Mouse (Mus musculus): Measurements from ENCODE around the gene Zfp385a. TPM values are rescaled to one million over a fixed set of nuclear protein-coding genes. Genes with fewer than 3 reads are reported as not detected.

Gene Zfp385a
- polyA plus RNA-seq, 1 experiment from 2014 or later: 27.5 TPM

GRCm38 (mm10) chr15:103322396-103322795 is 17.5 kb downstream of the Zfp385a start:
- Histone ChIP-seq H3K4me1 (ENCODE audit: control insufficient read depth, insufficient read depth, low read length) (peaks cover 14% of the 10 kb centered on the region), H3K4me2 (ENCODE audit: low read depth) (peak overlapping the region; percentile 65), H3K9ac (ENCODE audit: low read length) (peak overlapping the region; percentile 72), H3K9me3 (ENCODE audit: control insufficient read depth, low read length) (no peaks in the 10 kb centered on the region), H3K36me3 (ENCODE audit: control insufficient read depth, insufficient read depth, low read length) (peaks cover 3% of the 10 kb centered on the region), H3K27me3 (ENCODE audit: control insufficient read depth, insufficient read depth, low read length) (no peaks in the 10 kb centered on the region), H3K4me3 (ENCODE audit: low read depth, low read length) (peak overlapping the region; percentile 68), H3K27ac (ENCODE audit: low read depth, low read length) (no peak overlapping the region)
- 53% methylated on average over 4 of the region's 4 CpGs for WGBS
- DNase-seq (ENCODE audit: low spot score) (no peak), ATAC-seq (ENCODE audit: insufficient read depth, low FRiP score, low TSS enrichment) (no peak)

GRCm38 (mm10) chr15:103321076-103321475 is 18.8 kb downstream of the Zfp385a start:
- no peak overlapping the region for H3K9ac ChIP-seq (ENCODE audit: low read length)
- H3K4me2 ChIP-seq (ENCODE audit: low read depth): no peak overlapping the region
- no peak for ATAC-seq (ENCODE audit: insufficient read depth, low FRiP score, low TSS enrichment)
- no peak overlapping the region for H3K4me3 ChIP-seq (ENCODE audit: low read depth, low read length)
- H3K4me1 ChIP-seq (ENCODE audit: control insufficient read depth, insufficient read depth, low read length): peaks cover 14% of the 10 kb centered on the region
- 50% methylated on average over 1 of the region's 1 CpGs for WGBS
- no peaks in the 10 kb centered on the region for H3K27me3 ChIP-seq (ENCODE audit: control insufficient read depth, insufficient read depth, low read length)
- H3K36me3 ChIP-seq (ENCODE audit: control insufficient read depth, insufficient read depth, low read length): peaks cover 3% of the 10 kb centered on the region
- H3K27ac ChIP-seq (ENCODE audit: low read depth, low read length): no peak overlapping the region
- peak; percentile 31 for DNase-seq (ENCODE audit: low spot score)
- no peaks in the 10 kb centered on the region for H3K9me3 ChIP-seq (ENCODE audit: control insufficient read depth, low read length)

GRCm38 (mm10) chr15:103318201-103318816 is 21.6 kb downstream of the Zfp385a start:
- no peak overlapping the region for H3K9ac ChIP-seq (ENCODE audit: low read length)
- no peak overlapping the region for H3K4me3 ChIP-seq (ENCODE audit: low read depth, low read length)
- no peaks in the 10 kb centered on the region for H3K9me3 ChIP-seq (ENCODE audit: control insufficient read depth, low read length)
- ATAC-seq (ENCODE audit: insufficient read depth, low FRiP score, low TSS enrichment) (no peak), DNase-seq (ENCODE audit: low spot score) (no peak)
- H3K4me1 ChIP-seq (ENCODE audit: control insufficient read depth, insufficient read depth, low read length): peaks cover 22% of the 10 kb centered on the region
- H3K4me2 ChIP-seq (ENCODE audit: low read depth): no peak overlapping the region
- H3K36me3 ChIP-seq (ENCODE audit: control insufficient read depth, insufficient read depth, low read length): peaks cover 3% of the 10 kb centered on the region
- H3K27ac ChIP-seq (ENCODE audit: low read depth, low read length): no peak overlapping the region
- WGBS: 75% methylated on average over 3 of the region's 3 CpGs
- no peaks in the 10 kb centered on the region for H3K27me3 ChIP-seq (ENCODE audit: control insufficient read depth, insufficient read depth, low read length)

DNA sequence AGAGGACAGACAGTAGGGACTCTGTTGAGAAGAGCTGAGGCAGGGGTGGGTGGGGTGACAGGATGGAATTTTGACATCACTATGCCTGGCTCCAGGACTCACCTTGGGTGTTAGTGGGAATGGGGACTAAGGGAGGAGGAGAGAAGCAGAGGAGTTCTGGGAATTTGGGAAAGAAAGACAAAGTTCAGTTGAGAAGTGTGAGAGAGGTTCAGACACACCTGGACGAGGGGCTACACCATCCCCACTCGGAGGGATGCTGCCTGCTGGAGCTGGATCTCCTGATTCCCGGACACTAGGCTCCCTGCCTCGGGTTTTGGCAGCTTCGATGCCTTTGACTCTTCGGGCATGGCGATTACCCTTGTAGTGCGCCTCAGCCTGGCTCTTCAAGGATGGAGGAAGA is 22.2 kb downstream of the Zfp385a start:
- no peaks in the 10 kb centered on the region for H3K9me3 ChIP-seq (ENCODE audit: control insufficient read depth, low read length)
- no peak overlapping the region for H3K27ac ChIP-seq (ENCODE audit: low read depth, low read length)
- H3K36me3 ChIP-seq (ENCODE audit: control insufficient read depth, insufficient read depth, low read length): peaks cover 3% of the 10 kb centered on the region
- H3K9ac ChIP-seq (ENCODE audit: low read length): no peak overlapping the region
- H3K4me1 ChIP-seq (ENCODE audit: control insufficient read depth, insufficient read depth, low read length): peaks cover 22% of the 10 kb centered on the region
- no peak overlapping the region for H3K4me2 ChIP-seq (ENCODE audit: low read depth)
- no peaks in the 10 kb centered on the region for H3K27me3 ChIP-seq (ENCODE audit: control insufficient read depth, insufficient read depth, low read length)
- ATAC-seq (ENCODE audit: insufficient read depth, low FRiP score, low TSS enrichment): no peak
- DNase-seq (ENCODE audit: low spot score): no peak
- no peak overlapping the region for H3K4me3 ChIP-seq (ENCODE audit: low read depth, low read length)
- WGBS: 91% methylated on average over 8 of the region's 8 CpGs

DNA sequence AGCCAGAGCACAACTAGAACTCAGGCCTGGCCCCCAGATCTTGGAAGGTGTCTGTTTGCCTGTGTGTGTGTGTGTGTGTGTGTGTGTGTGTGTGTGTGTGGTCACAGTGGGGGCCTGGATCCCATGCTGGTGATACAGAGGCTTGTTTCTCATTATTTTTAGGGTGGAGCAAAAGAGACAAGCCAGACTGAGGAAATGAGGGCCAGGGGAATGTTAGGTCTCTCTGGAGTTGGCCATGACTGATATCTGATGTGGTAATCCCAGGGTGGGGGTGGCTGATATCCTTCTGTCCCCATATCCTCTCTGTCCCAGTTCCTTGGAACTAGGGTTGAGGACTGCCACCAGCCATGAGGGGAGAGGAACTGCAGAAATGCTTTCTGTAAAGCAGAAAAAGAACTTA is 22.8 kb downstream of the Zfp385a start:
- no peak overlapping the region for H3K27ac ChIP-seq (ENCODE audit: low read depth, low read length)
- no peak overlapping the region for H3K9ac ChIP-seq (ENCODE audit: low read length)
- no peak overlapping the region for H3K4me2 ChIP-seq (ENCODE audit: low read depth)
- DNase-seq (ENCODE audit: low spot score): no peak
- no peaks in the 10 kb centered on the region for H3K9me3 ChIP-seq (ENCODE audit: control insufficient read depth, low read length)
- H3K36me3 ChIP-seq (ENCODE audit: control insufficient read depth, insufficient read depth, low read length): peaks cover 3% of the 10 kb centered on the region
- peaks cover 16% of the 10 kb centered on the region for H3K4me1 ChIP-seq (ENCODE audit: control insufficient read depth, insufficient read depth, low read length)
- ATAC-seq (ENCODE audit: insufficient read depth, low FRiP score, low TSS enrichment): no peak
- H3K4me3 ChIP-seq (ENCODE audit: low read depth, low read length): no peak overlapping the region
- H3K27me3 ChIP-seq (ENCODE audit: control insufficient read depth, insufficient read depth, low read length): no peaks in the 10 kb centered on the region

GRCm38 (mm10) chr15:103315979-103316776 is 23.7 kb downstream of the Zfp385a start:
- no peak for ATAC-seq (ENCODE audit: insufficient read depth, low FRiP score, low TSS enrichment)
- peaks cover 13% of the 10 kb centered on the region for H3K4me1 ChIP-seq (ENCODE audit: control insufficient read depth, insufficient read depth, low read length)
- H3K27ac ChIP-seq (ENCODE audit: low read depth, low read length): no peak overlapping the region; the same call in 1 of the 2 replicates
- no peaks in the 10 kb centered on the region for H3K9me3 ChIP-seq (ENCODE audit: control insufficient read depth, low read length)
- H3K4me2 ChIP-seq (ENCODE audit: low read depth): no peak overlapping the region
- H3K9ac ChIP-seq (ENCODE audit: low read length): no peak overlapping the region
- WGBS: 93% methylated on average over 10 of the region's 10 CpGs
- H3K27me3 ChIP-seq (ENCODE audit: control insufficient read depth, insufficient read depth, low read length): no peaks in the 10 kb centered on the region
- no peak overlapping the region for H3K4me3 ChIP-seq (ENCODE audit: low read depth, low read length)
- H3K36me3 ChIP-seq (ENCODE audit: control insufficient read depth, insufficient read depth, low read length): peaks cover 3% of the 10 kb centered on the region
- DNase-seq (ENCODE audit: low spot score): no peak

DNA sequence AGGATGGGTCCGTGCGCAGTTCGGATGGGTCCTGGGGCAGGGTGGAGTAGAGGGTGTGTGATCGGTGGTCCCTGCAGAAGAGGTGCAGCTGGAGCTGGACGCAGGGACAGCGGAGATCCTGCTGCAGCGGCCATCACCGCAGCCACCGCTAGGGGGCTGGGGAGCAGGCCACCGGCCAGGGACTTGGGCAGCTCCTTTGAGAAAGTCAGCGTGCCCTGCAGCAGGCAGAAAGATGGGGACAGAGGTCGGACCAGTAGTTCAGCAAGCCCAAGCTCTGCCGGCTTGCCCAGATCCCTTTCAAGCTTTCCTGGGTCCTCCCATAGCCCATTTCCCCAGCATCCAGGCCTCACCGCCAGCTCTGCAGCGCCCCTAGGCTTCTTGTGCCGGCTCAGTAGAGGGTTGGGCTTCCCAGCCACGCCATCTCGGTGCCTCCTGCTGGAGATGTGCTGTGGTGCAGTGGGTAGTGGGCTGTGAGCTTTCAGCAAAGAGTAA is 24.8 kb downstream of the Zfp385a start:
- ATAC-seq (ENCODE audit: insufficient read depth, low FRiP score, low TSS enrichment): peak; percentile 81
- Histone ChIP-seq H3K9me3 (ENCODE audit: control insufficient read depth, low read length) (no peaks in the 10 kb centered on the region), H3K4me1 (ENCODE audit: control insufficient read depth, insufficient read depth, low read length) (peaks cover 13% of the 10 kb centered on the region), H3K4me3 (ENCODE audit: low read depth, low read length) (peak overlapping the region; percentile 14), H3K36me3 (ENCODE audit: control insufficient read depth, insufficient read depth, low read length) (peaks cover 3% of the 10 kb centered on the region), H3K4me2 (ENCODE audit: low read depth) (peak overlapping the region; percentile 45), H3K27ac (ENCODE audit: low read depth, low read length) (0 out of 2 replicates have a peak overlapping the region, but pooled peaks have one; percentile 9), H3K9ac (ENCODE audit: low read length) (no peak overlapping the region; the same call in 1 of the 2 replicates), H3K27me3 (ENCODE audit: control insufficient read depth, insufficient read depth, low read length) (no peaks in the 10 kb centered on the region)
- WGBS: 4% methylated on average over 18 of the region's 18 CpGs
- peak; percentile 90 for DNase-seq (ENCODE audit: low spot score)

DNA sequence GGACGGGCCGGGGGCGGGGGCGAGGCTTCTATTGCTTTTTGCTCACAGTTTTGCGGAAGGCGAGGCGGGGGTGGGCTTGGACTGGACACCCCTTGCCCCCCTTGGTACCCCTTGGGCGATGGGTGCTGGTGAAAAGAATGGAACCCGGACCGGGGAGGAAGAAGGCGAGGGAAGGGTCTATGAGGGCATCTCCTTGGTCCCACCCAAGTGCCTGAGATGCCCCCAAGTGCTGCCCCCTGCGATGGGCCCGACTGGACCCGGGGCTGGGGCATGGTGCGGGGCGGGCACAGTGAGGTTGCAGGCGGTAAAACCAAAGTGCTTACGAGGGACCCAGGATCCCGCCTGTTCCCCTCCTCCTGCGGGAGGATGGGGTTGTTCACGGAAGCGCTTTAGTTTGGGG is 25.7 kb downstream of the Zfp385a start:
- no peak overlapping the region for H3K27ac ChIP-seq (ENCODE audit: low read depth, low read length)
- no peaks in the 10 kb centered on the region for H3K9me3 ChIP-seq (ENCODE audit: control insufficient read depth, low read length)
- peaks cover 3% of the 10 kb centered on the region for H3K36me3 ChIP-seq (ENCODE audit: control insufficient read depth, insufficient read depth, low read length)
- no peak; the same call in 1 of the 2 replicates for ATAC-seq (ENCODE audit: insufficient read depth, low FRiP score, low TSS enrichment)
- WGBS: 33% methylated on average over 22 of the region's 22 CpGs
- DNase-seq (ENCODE audit: low spot score): no peak
- H3K27me3 ChIP-seq (ENCODE audit: control insufficient read depth, insufficient read depth, low read length): no peaks in the 10 kb centered on the region
- H3K4me2 ChIP-seq (ENCODE audit: low read depth): peak overlapping the region; percentile 45
- peak overlapping the region; percentile 14 for H3K4me3 ChIP-seq (ENCODE audit: low read depth, low read length)
- peak overlapping the region; percentile 52 for H3K9ac ChIP-seq (ENCODE audit: low read length)
- H3K4me1 ChIP-seq (ENCODE audit: control insufficient read depth, insufficient read depth, low read length): peaks cover 13% of the 10 kb centered on the region

Measured in neural tube, embryonic 11.5 days (tissue).